Mouse (Mus musculus): ENCODE results near the gene AU040320. TPM values are rescaled to one million over a fixed set of nuclear protein-coding genes. Genes with fewer than 3 reads are reported as not detected.

The AU040320 gene
- polyA plus RNA-seq, 2 experiments = 5.9 to 7.5 TPM

- no peak for DNase-seq (ENCODE audit: low read depth in 3 of 3, low spot score in 3 of 3)
- Histone ChIP-seq H3K27me3 (ENCODE audit: control insufficient read depth, insufficient read depth, low read length) (no peaks in the 10 kb centered on the region), H3K9ac (replicated peaks) (no peak overlapping the region), H3K4me1 (replicated peaks; ENCODE audit: control insufficient read depth in 2 of 2, insufficient read depth in 2 of 2, low read length in 1 of 2) (no peaks in the 10 kb centered on the region), H3K9me3 (ENCODE audit: control insufficient read depth, low read length) (no peaks in the 10 kb centered on the region), H3K36me3 (replicated peaks; ENCODE audit: control insufficient read depth, insufficient read depth, low read depth) (no peaks in the 10 kb centered on the region; the same call in none of the 2 replicates), H3K27ac (no peak overlapping the region), H3K4me3 (ENCODE audit: insufficient read depth in 1 of 2, low read depth in 2 of 2, low read length in 2 of 2) (no peak overlapping the region), H3K4me2 (ENCODE audit: low read depth) (no peak overlapping the region)
- TF ChIP-seq EP300 (IDR thresholded peaks at IDR 0.05; ENCODE audit: low read depth) (no peak), CTCF (IDR thresholded peaks at IDR 0.05; ENCODE audit: low read depth) (no peak)
- no peak for ATAC-seq (ENCODE audit: insufficient read depth)
- WGBS (ENCODE audit: insufficient replicate concordance) = 84% methylated on average over 14 of the region's 14 CpGs
Observed at GRCm38 (mm10) chr4:126744831-126745230, 8.5 kb upstream of the AU040320 start.

- Histone ChIP-seq H3K4me1 (replicated peaks; ENCODE audit: control insufficient read depth in 2 of 2, insufficient read depth in 2 of 2, low read length in 1 of 2) (no peaks in the 10 kb centered on the region), H3K9me3 (ENCODE audit: control insufficient read depth, low read length) (no peaks in the 10 kb centered on the region), H3K36me3 (replicated peaks; ENCODE audit: control insufficient read depth, insufficient read depth, low read depth) (no peaks in the 10 kb centered on the region; the same call in none of the 2 replicates), H3K4me3 (ENCODE audit: insufficient read depth in 1 of 2, low read depth in 2 of 2, low read length in 2 of 2) (no peak overlapping the region), H3K4me2 (ENCODE audit: low read depth) (no peak overlapping the region), H3K27me3 (ENCODE audit: control insufficient read depth, insufficient read depth, low read length) (no peaks in the 10 kb centered on the region), H3K9ac (replicated peaks) (no peak overlapping the region), H3K27ac (no peak overlapping the region)
- peak in 1 of 3 experiments; percentile 32 for DNase-seq (ENCODE audit: low read depth in 3 of 3, low spot score in 3 of 3)
- ATAC-seq (ENCODE audit: insufficient read depth) = 0 out of 2 replicates have a peak, but pooled peaks have one; percentile 9
- 41% methylated on average over 13 of the region's 13 CpGs for WGBS (ENCODE audit: insufficient replicate concordance)
- TF ChIP-seq CTCF (IDR thresholded peaks at IDR 0.05; ENCODE audit: low read depth) (peak; percentile 77), EP300 (IDR thresholded peaks at IDR 0.05; ENCODE audit: low read depth) (no peak)
Observed at GRCm38 (mm10) chr4:126745506-126746193, 7.7 kb upstream of the AU040320 start.

GRCm38 (mm10) chr4:126746194-126746840, 7.0 kb upstream of the AU040320 start:
- ATAC-seq (ENCODE audit: insufficient read depth) (no peak), DNase-seq (ENCODE audit: low read depth in 3 of 3, low spot score in 3 of 3) (no peak)
- H3K9ac ChIP-seq (replicated peaks) = no peak overlapping the region
- H3K36me3 ChIP-seq (replicated peaks; ENCODE audit: control insufficient read depth, insufficient read depth, low read depth) = no peaks in the 10 kb centered on the region; the same call in none of the 2 replicates
- no peaks in the 10 kb centered on the region for H3K9me3 ChIP-seq (ENCODE audit: control insufficient read depth, low read length)
- no peaks in the 10 kb centered on the region for H3K4me1 ChIP-seq (replicated peaks; ENCODE audit: control insufficient read depth in 2 of 2, insufficient read depth in 2 of 2, low read length in 1 of 2)
- no peak overlapping the region for H3K4me3 ChIP-seq (ENCODE audit: insufficient read depth in 1 of 2, low read depth in 2 of 2, low read length in 2 of 2)
- 75% methylated on average over 10 of the region's 10 CpGs for WGBS (ENCODE audit: insufficient replicate concordance)
- H3K27ac ChIP-seq = no peak overlapping the region
- H3K4me2 ChIP-seq (ENCODE audit: low read depth) = no peak overlapping the region
- TF ChIP-seq CTCF (IDR thresholded peaks at IDR 0.05; ENCODE audit: low read depth) = no peak
- no peak for TF ChIP-seq EP300 (IDR thresholded peaks at IDR 0.05; ENCODE audit: low read depth)
- H3K27me3 ChIP-seq (ENCODE audit: control insufficient read depth, insufficient read depth, low read length) = no peaks in the 10 kb centered on the region

DNA sequence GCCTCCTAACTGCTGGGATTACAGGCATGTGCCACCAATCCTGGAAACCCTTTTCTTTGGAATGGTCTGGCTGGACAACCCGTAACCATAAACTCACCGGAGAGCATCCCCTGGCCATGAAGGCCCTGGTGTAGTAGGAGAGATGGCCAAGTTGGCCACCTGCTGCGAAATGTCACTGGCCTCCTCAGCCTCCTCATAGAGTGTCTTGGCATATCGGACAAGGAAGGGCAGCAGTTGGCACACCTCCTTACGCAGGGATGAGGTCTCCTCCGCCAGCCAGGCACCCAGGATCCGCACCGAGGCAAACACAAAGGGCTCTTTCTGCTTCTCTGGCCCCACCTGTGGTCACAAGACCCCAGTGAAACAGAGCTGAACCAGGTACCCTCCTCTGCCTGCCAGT, 5.0 kb upstream of the AU040320 start:
- Histone ChIP-seq H3K4me2 (ENCODE audit: low read depth) (no peak overlapping the region), H3K4me3 (ENCODE audit: insufficient read depth in 1 of 2, low read depth in 2 of 2, low read length in 2 of 2) (no peak overlapping the region), H3K9me3 (ENCODE audit: control insufficient read depth, low read length) (no peaks in the 10 kb centered on the region), H3K27ac (no peak overlapping the region), H3K27me3 (ENCODE audit: control insufficient read depth, insufficient read depth, low read length) (no peaks in the 10 kb centered on the region), H3K4me1 (replicated peaks; ENCODE audit: control insufficient read depth in 2 of 2, insufficient read depth in 2 of 2, low read length in 1 of 2) (peaks cover 0 to 4% of the 10 kb centered on the region in 2 experiments; a peak in 2 of 4 replicates), H3K36me3 (replicated peaks; ENCODE audit: control insufficient read depth, insufficient read depth, low read depth) (no peaks in the 10 kb centered on the region; the same call in none of the 2 replicates), H3K9ac (replicated peaks) (no peak overlapping the region)
- WGBS (ENCODE audit: insufficient replicate concordance) = 86% methylated on average over 8 of the region's 8 CpGs
- ATAC-seq (ENCODE audit: insufficient read depth) (no peak), DNase-seq (ENCODE audit: low read depth in 3 of 3, low spot score in 3 of 3) (no peak)
- TF ChIP-seq EP300 (IDR thresholded peaks at IDR 0.05; ENCODE audit: low read depth) (no peak), CTCF (IDR thresholded peaks at IDR 0.05; ENCODE audit: low read depth) (no peak)

DNA sequence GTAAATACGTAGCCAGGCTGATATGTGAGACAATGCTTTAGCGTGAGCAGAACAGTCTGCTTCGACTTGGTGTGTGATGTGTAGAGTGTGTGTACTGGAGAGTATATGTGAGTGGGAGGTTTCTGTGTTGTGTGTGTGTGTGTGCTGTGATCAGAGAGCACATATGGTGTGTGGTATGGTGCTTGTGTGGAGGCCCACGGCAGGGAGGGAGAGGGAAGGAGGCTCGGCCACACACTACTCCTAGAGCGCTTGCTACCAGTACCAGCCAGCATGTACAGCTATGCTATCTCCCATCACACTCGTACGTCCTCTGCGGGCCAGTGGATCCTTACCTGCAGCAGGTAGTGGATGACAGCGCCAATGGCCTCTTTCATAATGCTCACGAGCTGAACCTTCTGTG, 3.8 kb upstream of the AU040320 start:
- DNase-seq (ENCODE audit: low read depth in 3 of 3, low spot score in 3 of 3) (no peak), ATAC-seq (ENCODE audit: insufficient read depth) (no peak)
- Histone ChIP-seq H3K9me3 (ENCODE audit: control insufficient read depth, low read length) (no peaks in the 10 kb centered on the region), H3K4me3 (ENCODE audit: insufficient read depth in 1 of 2, low read depth in 2 of 2, low read length in 2 of 2) (no peak overlapping the region), H3K27ac (no peak overlapping the region), H3K27me3 (ENCODE audit: control insufficient read depth, insufficient read depth, low read length) (no peaks in the 10 kb centered on the region), H3K9ac (replicated peaks) (no peak overlapping the region), H3K4me2 (ENCODE audit: low read depth) (no peak overlapping the region), H3K36me3 (replicated peaks; ENCODE audit: control insufficient read depth, insufficient read depth, low read depth) (no peaks in the 10 kb centered on the region; the same call in none of the 2 replicates), H3K4me1 (replicated peaks; ENCODE audit: control insufficient read depth in 2 of 2, insufficient read depth in 2 of 2, low read length in 1 of 2) (peaks cover 0 to 7% of the 10 kb centered on the region in 2 experiments; a peak in 3 of 4 replicates)
- no peak for TF ChIP-seq EP300 (IDR thresholded peaks at IDR 0.05; ENCODE audit: low read depth)
- no peak for TF ChIP-seq CTCF (IDR thresholded peaks at IDR 0.05; ENCODE audit: low read depth)
- WGBS (ENCODE audit: insufficient replicate concordance) = 82% methylated on average over 11 of the region's 11 CpGs

Data from liver, embryonic 14.5 days (tissue).